Mouse (Mus musculus) CD4-positive naive resting alpha-beta T cell, adult 57 days (primary cell): ENCODE measurements around the gene Ccdc173. TPM values are rescaled to one million over a fixed set of nuclear protein-coding genes. Genes with fewer than 3 reads are reported as not detected.

Source experiments
- total RNA-seq: library from RNA; stranded (reverse); gene quantifications from one replicate; pipeline ENCODE4 v1.2.4, GENCODE M21; 2023

Ccdc173 gene
- total RNA-seq, result 2.0 TPM

GRCm38 (mm10) chr2:69789429-69790069 is at the start of gene Ccdc173, which contains the start of gene Phospho2:
Gene Ccdc173 (minus strand): TSS chr2:69789575.
Gene Phospho2 (plus strand): TSS chr2:69789623.

GRCm38 (mm10) chr2:69821711-69822110 is 32.3 kb upstream of the Ccdc173 start, which contains the start of gene Klhl23:
Gene Klhl23 (plus strand): TSS chr2:69821944.

GRCm38 (mm10) chr2:69722273-69722649 is 67.1 kb downstream of the Ccdc173 start, which contains the start of gene Ppig:
Gene Ppig (plus strand): TSS chr2:69722545.

GRCm38 (mm10) chr2:69712981-69713625 is 76.3 kb downstream of the Ccdc173 start, which contains the start of gene Fastkd1:
Gene Fastkd1 (minus strand): TSS chr2:69713516.

Other genes with a start within 250 kb of the Ccdc173 start
- gene Lrp2, start 203.5 kb downstream of the Ccdc173 start, total RNA-seq, result 0.56 TPM
- gene Bbs5, start 142.4 kb downstream of the Ccdc173 start, total RNA-seq, result 1.3 TPM
- gene Klhl41, start 119.5 kb downstream of the Ccdc173 start, total RNA-seq, result not detected
- 17.1 TPM for gene Fastkd1, start 76.1 kb downstream of the Ccdc173 start, total RNA-seq
- 97.1 TPM for gene Ppig, start 67.0 kb downstream of the Ccdc173 start, total RNA-seq
- 27.1 TPM for gene Phospho2, start within 50 bp of the Ccdc173 start, total RNA-seq
- gene Klhl23, start 32.4 kb upstream of the Ccdc173 start, total RNA-seq, result not detected
- gene Ssb, start 72.0 kb upstream of the Ccdc173 start, total RNA-seq, result 176 TPM
- gene Mettl5, start 96.0 kb upstream of the Ccdc173 start, total RNA-seq, result 17.4 TPM
- 77.0 TPM for gene Ubr3, start 107.7 kb upstream of the Ccdc173 start, total RNA-seq
- gene Myo3b, start 249.6 kb upstream of the Ccdc173 start, total RNA-seq, result 0.62 TPM